Mouse (Mus musculus): ENCODE data around the gene Rab7.

- no peak for TF ChIP-seq CTCF (IDR thresholded peaks at IDR 0.05; ENCODE audit: low read depth, low read length)
- TF ChIP-seq POLR2A (IDR thresholded peaks at IDR 0.05; ENCODE audit: extremely low read depth, insufficient read depth, low read length), result no peak
Measured at GRCm38 (mm10) chr6:88065968-88066367, 20.9 kb upstream of the Rab7 start.
